Mouse (Mus musculus) MEL (cell line): ENCODE measurements around the gene Prkar1b. TPM values are rescaled to one million over a fixed set of nuclear protein-coding genes. Genes with fewer than 3 reads are reported as not detected.

Source experiments
- DNase-seq: peaks from one replicate; pipeline ENCODE4 v3.0.0; 2011; ENCODE audit warnings: low read depth, low spot score
- H3K27ac ChIP-seq: 2 replicates; pipeline ENCODE4 v1.5.1; 2012; ENCODE audit warnings: low read depth, mild to moderate bottlenecking, control low read depth, low read length, moderate library complexity; ENCODE audit not compliant: control insufficient read depth
- H3K27me3 ChIP-seq, 2 experiments: fragments of 150-350 bp in 1 of 2; sonication (generic) in 1 of 2; 2 replicates each; pipeline ENCODE4 v1.6.1; 2012; ENCODE audit warnings: low read length in 2 of 2, mild to moderate bottlenecking in 2 of 2, improper control_type of control experiment in 1 of 2, moderate library complexity in 1 of 2; ENCODE audit not compliant: insufficient read depth in 2 of 2, control insufficient read depth in 1 of 2
- H3K36me3 ChIP-seq, 2 experiments: 2 replicates each; pipeline ENCODE4 v1.6.1; 2012 to 2014; ENCODE audit warnings: low read length in 2 of 2, improper control_type of control experiment in 1 of 2, inconsistent platforms in 1 of 2, mild to moderate bottlenecking in 1 of 2; ENCODE audit not compliant: insufficient read depth in 2 of 2, control insufficient read depth in 1 of 2
- H3K4me1 ChIP-seq, 2 experiments: fragments of 150-350 bp in 1 of 2; sonication (generic) in 1 of 2; 2 replicates each; pipeline ENCODE4 v1.6.1; 2012; ENCODE audit warnings: low read length in 2 of 2, improper control_type of control experiment in 1 of 2, mild to moderate bottlenecking in 1 of 2; ENCODE audit not compliant: insufficient read depth in 2 of 2, control insufficient read depth in 1 of 2
- H3K4me3 ChIP-seq, 2 experiments: fragments of 150-350 bp in 1 of 2; sonication (generic) in 1 of 2; 2 replicates each; pipeline ENCODE4 v1.5.1; 2012; ENCODE audit warnings: low read depth in 2 of 2, low read length in 2 of 2, mild to moderate bottlenecking in 2 of 2, moderate library complexity in 2 of 2, control low read depth in 1 of 2, improper control_type of control experiment in 1 of 2; ENCODE audit not compliant: control insufficient read depth in 1 of 2, insufficient read depth in 1 of 2
- H3K79me2 ChIP-seq: 2 replicates; pipeline ENCODE4 v1.6.1; 2012; ENCODE audit warnings: mild to moderate bottlenecking, low read length, moderate library complexity; ENCODE audit not compliant: control insufficient read depth, poor library complexity, insufficient read depth
- H3K9ac ChIP-seq: 2 replicates; pipeline ENCODE4 v1.6.1; 2012; ENCODE audit warnings: low read depth, mild to moderate bottlenecking, control low read depth, low read length, moderate library complexity; ENCODE audit not compliant: control insufficient read depth, poor library complexity, severe bottlenecking
- H3K9me3 ChIP-seq: fragments of 150-350 bp; sonication (generic); replicated peaks from 2 replicates; pipeline ENCODE4 v1.6.1; 2012; ENCODE audit warnings: mild to moderate bottlenecking, low read length, improper control_type of control experiment, moderate library complexity; ENCODE audit not compliant: insufficient read depth
- BHLHE40 ChIP-seq: IDR thresholded peaks from 2 replicates; pipeline ENCODE4 v1.6.1; 2012; ENCODE audit warnings: low read depth, mild to moderate bottlenecking, inconsistent platforms, low read length, improper control_type of control experiment, borderline replicate concordance
- CTCF ChIP-seq, 3 experiments: IDR thresholded peaks in 2 of 3; conservative IDR thresholded peaks in 1 of 3; 2 replicates each; pipeline ENCODE4 v1.5.1; 2011 to 2012; ENCODE audit warnings: low read length in 3 of 3, low read depth in 2 of 3, mild to moderate bottlenecking in 2 of 3, improper control_type of control experiment in 1 of 3, inconsistent platforms in 1 of 3, mixed read lengths in 1 of 3, moderate library complexity in 1 of 3; ENCODE audit not compliant: control insufficient read depth in 1 of 3, insufficient read depth in 1 of 3, poor library complexity in 1 of 3, severe bottlenecking in 1 of 3
- ELF1 ChIP-seq: IDR thresholded peaks from 2 replicates; pipeline ENCODE4 v1.6.1; 2014; ENCODE audit warnings: low read depth, mild to moderate bottlenecking, inconsistent platforms, low read length, improper control_type of control experiment, moderate library complexity
- EP300 ChIP-seq, 2 experiments: IDR thresholded peaks; 2 replicates each; pipeline ENCODE4 v1.6.1; 2011; ENCODE audit warnings: improper control_type of control experiment in 2 of 2, low read length in 2 of 2, low read depth in 1 of 2, mild to moderate bottlenecking in 1 of 2
- HCFC1 ChIP-seq: IDR thresholded peaks from 2 replicates; pipeline ENCODE4 v1.6.1; 2012; ENCODE audit warnings: low read depth, mild to moderate bottlenecking, inconsistent platforms, low read length, improper control_type of control experiment, moderate library complexity
- KAT2A ChIP-seq: conservative IDR thresholded peaks from 2 replicates; pipeline ENCODE4 v1.6.1; 2012; ENCODE audit warnings: low read depth, low read length, improper control_type of control experiment, inconsistent platforms
- MAFK ChIP-seq: IDR thresholded peaks from 2 replicates; pipeline ENCODE4 v1.6.1; 2011; ENCODE audit warnings: low read depth, mild to moderate bottlenecking, low read length, improper control_type of control experiment, borderline replicate concordance
- MAX ChIP-seq: IDR thresholded peaks from 2 replicates; pipeline ENCODE4 v1.6.1; 2011; ENCODE audit warnings: low read length, improper control_type of control experiment
- MAZ ChIP-seq: IDR thresholded peaks from 2 replicates; pipeline ENCODE4 v1.6.1; 2012; ENCODE audit warnings: low read depth, mild to moderate bottlenecking, inconsistent platforms, low read length, improper control_type of control experiment
- MEF2A ChIP-seq: IDR thresholded peaks from 2 replicates; pipeline ENCODE4 v1.6.1; 2014; ENCODE audit warnings: low read depth, mild to moderate bottlenecking, inconsistent platforms, low read length, improper control_type of control experiment; ENCODE audit not compliant: poor library complexity, insufficient replicate concordance, severe bottlenecking; ENCODE audit errors: extremely low read depth
- MXI1 ChIP-seq: IDR thresholded peaks from 2 replicates; pipeline ENCODE4 v1.6.1; 2011; ENCODE audit warnings: mild to moderate bottlenecking, low read depth, low read length, improper control_type of control experiment
- POLR2AphosphoS2 ChIP-seq: IDR thresholded peaks from 2 replicates; pipeline ENCODE4 v1.6.1; 2011; ENCODE audit warnings: low read length, improper control_type of control experiment
- RAD21 ChIP-seq: IDR thresholded peaks from 2 replicates; pipeline ENCODE4 v1.6.1; 2011; ENCODE audit warnings: mild to moderate bottlenecking, low read depth, low read length, improper control_type of control experiment
- RCOR1 ChIP-seq: IDR thresholded peaks from 2 replicates; pipeline ENCODE4 v1.6.1; 2012; ENCODE audit warnings: low read depth, mild to moderate bottlenecking, inconsistent platforms, low read length, improper control_type of control experiment
- SIN3A ChIP-seq: IDR thresholded peaks from 2 replicates; pipeline ENCODE4 v1.6.1; 2012; ENCODE audit warnings: low read length, improper control_type of control experiment, inconsistent platforms
- USF1 ChIP-seq: IDR thresholded peaks from 2 replicates; pipeline ENCODE4 v1.6.1; 2014; ENCODE audit warnings: low read depth, mild to moderate bottlenecking, inconsistent platforms, low read length, improper control_type of control experiment, moderate library complexity
- ZKSCAN1 ChIP-seq: IDR thresholded peaks from 2 replicates; pipeline ENCODE4 v1.6.1; 2012; ENCODE audit warnings: low read depth, mild to moderate bottlenecking, inconsistent platforms, low read length, improper control_type of control experiment, moderate library complexity
- ZNF384 ChIP-seq: IDR thresholded peaks from 2 replicates; pipeline ENCODE4 v1.6.1; 2012; ENCODE audit warnings: low read depth, mild to moderate bottlenecking, inconsistent platforms, low read length, improper control_type of control experiment
- polyA plus RNA-seq, 2 experiments: library from polyadenylated mRNA; stranded (reverse) in 1 of 2; unstranded in 1 of 2; fragments of >175 nt in 1 of 2; fragments of >200 nt in 1 of 2; gene quantifications; 2 replicates each; pipeline versions ENCODE4 v1.2.1 to v1.2.4; 2012; ENCODE audit warnings: low replicate concordance in 2 of 2, low read depth in 1 of 2; ENCODE audit not compliant: insufficient read length in 2 of 2, insufficient read depth in 1 of 2, missing spikeins in 1 of 2
- total RNA-seq: library from RNA; depleted of rRNA; stranded (reverse); fragments of 300-350 nt; gene quantifications from 2 replicates; pipeline ENCODE4 v1.2.3, GENCODE M21; 2012

The Prkar1b gene
- total and polyA plus RNA-seq, 3 experiments = not detected

- no peak for TF ChIP-seq MAZ
- H3K4me1 ChIP-seq = peaks cover 0 to 14% of the 10 kb centered on the region in 2 experiments
Measured at GRCm38 (mm10) chr5:139095297-139096110, 54.3 kb downstream of the Prkar1b start.

DNA sequence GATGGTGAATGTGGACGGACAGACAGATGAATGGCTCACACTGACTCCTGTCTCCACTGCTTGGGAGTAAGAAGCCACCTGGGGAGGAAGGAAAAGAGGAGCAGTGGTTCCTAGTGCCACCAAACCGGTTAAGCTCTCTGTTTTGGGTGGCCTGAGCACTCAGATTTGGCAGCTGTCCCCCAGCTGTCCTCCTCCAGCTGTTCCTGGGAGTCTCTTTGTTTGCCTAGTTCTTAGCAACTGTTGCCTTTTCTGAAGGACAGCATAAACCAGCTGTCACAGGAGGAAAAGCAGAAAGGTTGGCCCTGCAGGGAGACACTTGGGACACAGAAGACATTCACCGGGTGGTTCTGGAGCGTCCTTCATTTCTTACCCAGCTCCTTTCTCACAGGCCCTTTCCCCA lies 56.3 kb downstream of the Prkar1b start:
- Histone ChIP-seq H3K36me3 (no peaks in the 10 kb centered on the region), H3K9me3 (no peaks in the 10 kb centered on the region), H3K79me2 (no peaks in the 10 kb centered on the region), H3K27me3 (no peaks in the 10 kb centered on the region), H3K9ac (no peak overlapping the region), H3K27ac (no peak overlapping the region), H3K4me3 (no peak overlapping the region), H3K4me1 (0 out of 4 replicates have a peak, but pooled peaks cover 0 to under 1% of the 10 kb centered on the region in 2 experiments)
- no peak for DNase-seq
- TF ChIP-seq USF1 = no peak
- TF ChIP-seq CTCF (IDR thresholded peaks at IDR 0.05 in 2 of 3, conservative IDR thresholded peaks at IDR 0.05 in 1 of 3; ENCODE audit: control insufficient read depth in 1 of 3, insufficient read depth in 1 of 3, low read depth in 2 of 3, low read length in 3 of 3, poor library complexity in 1 of 3, severe bottlenecking in 1 of 3) = no peak
- no peak for TF ChIP-seq ZKSCAN1
- TF ChIP-seq MEF2A = no peak
- no peak for TF ChIP-seq MAFK
- TF ChIP-seq ZNF384 = no peak
- no peak for TF ChIP-seq SIN3A
- no peak for TF ChIP-seq HCFC1
- no peak for TF ChIP-seq RCOR1
- TF ChIP-seq POLR2AphosphoS2 = no peak
- TF ChIP-seq MXI1 = no peak

More at GRCm38 (mm10) chr5:139095297-139096110, 54.3 kb downstream of the Prkar1b start:
- no peaks in the 10 kb centered on the region for H3K9me3 ChIP-seq
- no peak overlapping the region for H3K4me3 ChIP-seq
- DNase-seq = no peak
- no peaks in the 10 kb centered on the region for H3K27me3 ChIP-seq
- H3K79me2 ChIP-seq = no peaks in the 10 kb centered on the region
- H3K27ac ChIP-seq = no peak overlapping the region
- no peak overlapping the region for H3K9ac ChIP-seq
- H3K36me3 ChIP-seq = peaks cover 0 to 7% of the 10 kb centered on the region in 2 experiments; a peak in 1 of 4 replicates

DNA sequence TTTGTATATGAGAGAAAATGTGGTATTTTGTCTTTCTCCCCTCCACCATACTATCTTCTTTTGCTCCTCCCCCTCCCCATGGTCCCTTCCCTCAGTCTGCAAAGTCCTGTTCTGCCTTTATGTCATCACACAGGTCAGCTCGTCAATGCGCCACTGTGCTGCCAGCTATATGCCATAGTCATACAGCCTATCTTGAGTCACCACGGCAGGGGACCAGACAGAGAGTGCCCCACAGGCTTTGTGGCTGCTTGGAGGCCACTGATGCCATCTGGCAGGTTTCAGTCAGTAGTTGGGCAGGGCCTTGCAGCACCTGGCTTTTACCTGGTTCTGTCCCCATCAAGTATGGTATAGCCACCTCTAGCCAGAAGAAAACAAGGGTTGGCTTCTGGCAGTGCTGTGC lies 58.1 kb downstream of the Prkar1b start:
- no peaks in the 10 kb centered on the region for H3K9me3 ChIP-seq
- no peak overlapping the region for H3K9ac ChIP-seq

More for the DNA sequence above, 58.1 kb downstream of the Prkar1b start:
- Histone ChIP-seq H3K79me2 (no peaks in the 10 kb centered on the region), H3K27me3 (no peaks in the 10 kb centered on the region), H3K36me3 (no peaks in the 10 kb centered on the region), H3K4me1 (no peaks in the 10 kb centered on the region), H3K27ac (no peak overlapping the region), H3K4me3 (no peak overlapping the region)
- no peak for TF ChIP-seq EP300 (IDR thresholded peaks at IDR 0.05; ENCODE audit: low read depth in 1 of 2, low read length in 2 of 2)
- no peak for TF ChIP-seq ELF1
- TF ChIP-seq RAD21 = no peak
- TF ChIP-seq BHLHE40 = no peak
- no peak for TF ChIP-seq MAX
- TF ChIP-seq KAT2A = no peak
- TF ChIP-seq POLR2AphosphoS2 = no peak
- no peak for TF ChIP-seq ZNF384
- no peak for DNase-seq
